Mouse (Mus musculus) left cerebral cortex, postnatal 10 days (tissue): ENCODE results near the gene Ufd1. TPM values are rescaled to one million over a fixed set of nuclear protein-coding genes. Genes with fewer than 3 reads are reported as not detected.
"Not testable (repeated sequence)": the region's sequence is repeated elsewhere in the genome, so short reads cannot be mapped to it uniquely, and the experiment has no call there.

ENCODE experiments used
- DNase-seq, 2 experiments: peaks; one replicate each; pipeline ENCODE4 v3.0.0; 2021 to 2022; ENCODE audit warnings: low spot score in 2 of 2, mixed read lengths in 1 of 2; ENCODE audit errors: extremely low spot score in 1 of 2
- intact Hi-C: fragments of 180-260 bp; cut with DNase I; formaldehyde crosslinking; loops from one replicate; pipeline ENCODE4 v1.15.1; 2025
- total RNA-seq, 2 experiments: library from RNA; stranded (reverse); gene quantifications; 2 replicates each; pipeline ENCODE4 v1.2.3; 2021

The Ufd1 gene
- total RNA-seq, 2 experiments from 2014 or later = 91.3 to 100 TPM

DNA sequence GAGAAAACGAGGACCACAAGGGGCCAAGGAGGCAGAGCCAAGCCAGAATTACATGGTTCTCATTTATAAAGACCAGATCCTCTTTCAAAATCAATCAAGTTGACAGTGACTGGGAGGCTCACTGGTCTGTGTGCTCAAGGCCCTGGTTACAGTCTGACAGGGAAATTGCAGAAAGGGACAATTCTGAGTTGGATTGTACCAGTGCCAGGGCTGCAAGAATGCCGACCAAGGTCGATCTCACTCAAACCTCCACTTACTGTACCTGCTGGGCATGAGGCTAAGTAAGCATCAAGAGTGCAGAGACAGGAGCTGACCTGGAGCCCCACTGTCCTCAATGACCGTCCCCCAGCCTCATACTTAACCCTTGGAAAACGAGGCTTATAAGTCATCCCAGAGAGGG lies 13.4 kb upstream of the Ufd1 start:
- intact Hi-C loops = loop anchor here (1.0 to 10.0 kb wide), 2 partner anchors 102 to 353 kb away; no protein-coding TSS in a partner anchor
- DNase-seq = no peak

DNA sequence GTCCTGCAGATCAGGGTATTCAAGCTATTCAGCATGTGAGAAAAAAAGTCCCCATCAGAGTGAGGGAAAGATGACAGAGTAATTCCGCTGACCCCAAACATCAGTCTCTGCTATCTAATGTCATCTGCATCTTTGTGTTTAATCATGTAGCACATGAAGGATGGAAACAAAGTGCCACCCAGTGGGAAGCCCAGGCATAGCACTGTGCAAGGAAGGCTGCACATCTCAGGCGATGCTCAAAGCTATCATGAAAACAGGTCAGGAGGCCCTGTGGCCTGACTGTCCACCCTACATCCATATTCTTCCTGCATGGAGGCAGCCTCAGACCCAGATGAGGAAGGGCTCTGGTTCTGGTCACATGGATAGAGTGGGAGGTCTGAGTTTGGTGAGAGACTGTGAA lies 12.7 kb upstream of the Ufd1 start:
- DNase-seq = peak; percentile 52 to 74
- intact Hi-C loops = loop anchor here (1.0 to 10.0 kb wide), 2 partner anchors 103 to 354 kb away; no protein-coding TSS in a partner anchor

DNA sequence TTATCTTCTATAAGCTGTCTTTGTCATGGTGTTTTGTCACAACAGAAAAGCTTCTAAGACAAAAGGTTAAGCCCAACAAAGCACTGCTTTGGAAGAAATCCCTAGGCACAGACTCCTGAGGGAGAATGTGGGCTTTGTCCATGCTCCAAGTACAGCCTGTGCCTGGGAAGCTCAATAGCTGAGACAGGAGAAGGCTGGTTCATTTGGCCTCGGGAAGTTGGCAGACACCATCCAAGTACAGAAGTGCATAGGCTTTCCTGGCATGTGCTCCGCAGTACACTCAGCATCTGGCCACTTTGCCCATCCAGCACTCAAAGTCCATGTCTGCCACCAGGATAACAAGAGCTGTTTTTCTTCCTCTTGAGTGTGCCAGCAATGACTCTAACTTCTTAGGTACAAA lies 5.8 kb upstream of the Ufd1 start:
- intact Hi-C loops = no loop called here
- DNase-seq = peak in 1 of 2 experiments; percentile 21

DNA sequence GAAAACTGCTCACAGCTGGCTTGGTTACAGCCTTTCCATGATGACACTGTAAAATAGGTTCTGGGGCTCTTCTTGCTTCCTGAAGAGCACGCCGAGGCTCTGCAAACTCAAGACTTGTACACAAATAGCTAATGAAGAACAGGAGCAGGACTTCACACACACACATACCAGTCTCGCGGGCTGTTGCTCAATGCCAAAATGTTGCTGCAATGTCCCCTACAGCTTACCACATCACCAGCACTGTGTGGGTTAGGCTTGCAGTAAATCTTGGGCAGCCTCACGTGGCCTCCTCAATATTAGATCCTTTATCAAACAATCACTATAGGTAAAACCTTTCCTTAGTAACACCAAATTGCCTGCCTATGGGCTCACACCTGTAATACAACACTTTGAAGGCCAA lies 2.6 kb upstream of the Ufd1 start:
- DNase-seq = no peak
- intact Hi-C loops = no loop called here

DNA sequence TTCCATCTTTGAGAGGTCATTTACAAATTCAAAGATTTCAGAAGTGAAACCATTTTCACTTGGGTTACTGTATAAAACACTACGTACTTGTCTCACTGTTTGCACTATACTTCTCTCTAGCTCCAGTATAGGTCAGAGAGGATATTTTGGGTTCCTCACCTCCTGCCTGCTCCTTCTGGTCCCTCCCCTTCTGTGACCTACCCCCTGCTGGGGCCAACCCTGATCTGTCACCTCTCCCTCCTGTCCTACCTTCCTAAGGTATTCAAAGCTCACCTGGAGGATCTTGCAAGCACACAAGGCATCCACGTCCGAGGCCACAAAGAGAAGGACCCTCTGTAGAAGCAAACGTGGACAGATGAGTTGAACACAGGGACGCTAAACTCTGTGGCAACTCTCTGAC lies 547 bp upstream of the Ufd1 start:
- intact Hi-C loops = loop anchor here (10.0 kb wide), 1 partner anchor 466 kb away; the partner anchor contains the start of genes Arvcf and Tango2
- DNase-seq = no peak

DNA sequence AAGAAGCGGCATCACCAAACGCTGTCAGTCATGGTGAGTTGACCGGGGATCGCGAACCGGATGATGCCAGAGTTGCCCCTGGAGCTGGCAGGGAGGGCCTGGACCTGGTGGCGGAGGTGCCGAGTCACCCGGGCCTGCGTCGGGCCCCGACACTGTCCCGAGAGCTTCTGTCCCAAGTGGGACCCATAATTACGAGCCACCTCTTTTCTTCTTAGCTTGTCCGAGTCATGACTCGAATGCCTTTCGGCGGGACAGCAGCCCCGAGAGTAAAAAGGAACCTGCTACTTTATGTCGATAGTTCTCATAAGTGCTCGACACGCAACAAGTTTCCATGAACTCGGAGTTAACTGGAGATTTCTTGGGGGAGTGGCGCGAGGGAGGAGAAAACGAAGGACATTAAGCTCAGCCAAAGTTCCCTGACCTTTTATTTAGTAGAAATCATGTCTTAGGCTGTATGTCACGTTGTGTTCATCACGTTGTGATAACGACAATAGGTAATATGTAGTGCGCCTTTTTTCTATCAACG lies 869 bp downstream of the Ufd1 start:
- intact Hi-C loops = loop anchor here (10.0 kb wide), 1 partner anchor 468 kb away; the partner anchor contains the start of genes Arvcf and Tango2
- no peak for DNase-seq

DNA sequence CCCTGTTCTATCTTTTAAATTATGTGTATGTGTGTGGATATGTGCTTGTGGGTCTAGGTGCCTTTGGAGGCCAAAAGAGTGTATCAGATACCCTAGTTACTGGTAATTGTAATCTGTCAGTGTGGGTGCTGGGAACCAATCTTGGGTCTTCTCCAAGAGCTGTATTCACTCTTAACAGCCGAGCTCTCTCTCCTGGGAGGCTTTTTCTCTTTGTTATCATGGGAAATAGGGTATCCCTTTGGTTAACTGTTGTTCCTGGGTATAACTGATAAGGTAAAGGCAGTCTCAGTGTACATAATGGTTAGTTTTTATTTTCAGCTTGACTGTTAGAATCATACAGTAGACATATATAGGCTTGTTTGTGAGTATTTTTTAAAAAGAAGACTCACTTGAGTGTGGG lies 10.8 kb downstream of the Ufd1 start:
- DNase-seq = no peak
- intact Hi-C loops = no loop called here

DNA sequence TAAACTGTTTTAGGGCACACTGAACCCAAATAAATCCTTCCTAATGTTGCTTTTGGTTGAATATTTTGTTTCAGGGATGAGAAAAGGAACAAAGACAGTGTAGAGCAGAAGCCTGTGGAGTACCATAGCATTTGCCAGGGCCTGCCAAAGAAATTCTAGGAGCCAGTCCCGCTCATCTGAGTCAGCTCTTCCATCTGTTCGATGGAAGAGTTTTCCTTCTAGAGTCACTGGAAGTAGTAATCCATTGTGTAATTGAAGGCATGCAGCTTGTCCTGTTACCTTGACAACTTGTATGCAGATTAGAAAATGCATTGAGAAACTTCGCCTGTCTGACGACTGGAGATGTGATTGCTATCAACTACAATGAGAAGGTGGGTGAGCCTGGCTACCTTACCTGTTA lies 11.3 kb downstream of the Ufd1 start:
- DNase-seq = no peak
- intact Hi-C loops = no loop called here

DNA sequence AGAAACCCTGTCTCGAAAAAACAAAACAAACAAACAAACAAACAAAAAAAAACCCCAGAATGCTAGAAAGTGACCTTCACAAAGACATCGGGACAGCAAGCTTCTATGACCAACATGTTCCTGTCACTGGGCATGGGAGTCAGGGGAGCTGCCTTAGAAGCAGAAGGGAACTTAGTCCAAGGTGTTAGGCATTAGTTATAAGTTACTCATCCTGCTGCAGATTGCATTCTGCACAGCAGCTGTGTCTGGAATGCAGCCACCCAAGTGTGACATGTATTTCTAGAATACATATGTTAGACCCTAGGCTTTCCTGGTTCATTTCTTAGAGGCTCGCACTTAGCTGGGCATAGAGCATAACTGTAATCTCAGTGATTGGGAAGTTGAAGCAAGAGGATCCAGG lies 17.1 kb downstream of the Ufd1 start:
- intact Hi-C loops = no loop called here
- no peak for DNase-seq

DNA sequence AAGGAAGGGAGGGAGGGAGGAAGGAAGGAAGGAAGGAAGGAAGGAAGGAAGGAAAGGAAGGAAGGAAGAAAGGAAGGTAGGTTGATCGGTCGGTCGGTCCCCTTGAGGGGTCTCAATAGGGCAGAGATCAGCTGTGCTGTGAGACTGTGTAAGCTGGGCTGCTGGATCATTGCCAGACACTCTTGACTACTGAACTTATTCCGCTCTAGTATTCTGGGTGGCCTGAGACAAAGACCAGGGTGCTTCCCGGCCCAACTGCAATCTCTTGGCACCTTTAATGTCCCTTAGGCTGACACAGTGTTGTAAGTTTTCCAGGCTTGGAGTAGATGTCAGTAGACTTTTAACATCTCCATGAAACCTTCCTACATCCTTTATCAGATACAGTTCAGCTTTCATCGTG lies 17.5 kb downstream of the Ufd1 start:
- no peak for DNase-seq
- intact Hi-C loops = no loop called here

DNA sequence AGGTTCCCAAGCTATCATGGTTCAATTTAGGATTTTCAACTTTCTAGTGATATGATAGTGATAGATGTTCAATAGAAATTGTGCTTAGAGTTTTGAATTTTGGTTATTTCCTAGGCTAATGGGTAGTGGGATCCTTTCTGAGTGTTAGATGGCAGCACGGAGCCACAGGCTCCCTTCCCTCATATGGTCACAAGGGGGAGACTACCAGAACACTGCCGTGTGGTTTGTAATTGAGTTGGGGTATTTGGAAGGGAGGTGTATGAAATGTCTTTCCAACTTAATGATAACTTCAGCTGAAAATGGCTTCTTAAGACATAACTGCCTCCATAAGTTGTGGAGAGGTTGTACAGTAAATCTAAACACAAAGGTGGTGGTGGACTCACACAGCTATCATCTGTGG lies 21.9 kb downstream of the Ufd1 start:
- DNase-seq = no peak
- intact Hi-C loops = no loop called here

DNA sequence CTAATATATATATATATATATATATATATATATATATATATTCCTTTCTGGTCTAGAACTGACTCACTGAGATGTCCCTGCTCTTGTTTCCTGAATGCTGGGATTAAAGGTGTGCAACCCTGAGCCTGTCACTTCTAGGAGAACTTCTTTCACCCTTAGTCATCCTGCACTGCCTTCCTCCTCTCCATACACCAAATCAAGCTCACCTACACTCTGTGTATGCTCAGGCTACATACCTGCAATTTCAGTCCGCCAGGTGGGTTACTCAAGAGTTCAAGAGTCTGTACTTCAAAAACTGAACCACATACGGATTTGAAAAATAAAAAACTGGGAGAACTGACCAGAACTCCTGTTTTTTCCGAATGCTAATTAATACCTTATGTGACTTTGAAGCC lies 24.5 kb downstream of the Ufd1 start:
- DNase-seq = no peak
- intact Hi-C loops = no loop called here

DNA sequence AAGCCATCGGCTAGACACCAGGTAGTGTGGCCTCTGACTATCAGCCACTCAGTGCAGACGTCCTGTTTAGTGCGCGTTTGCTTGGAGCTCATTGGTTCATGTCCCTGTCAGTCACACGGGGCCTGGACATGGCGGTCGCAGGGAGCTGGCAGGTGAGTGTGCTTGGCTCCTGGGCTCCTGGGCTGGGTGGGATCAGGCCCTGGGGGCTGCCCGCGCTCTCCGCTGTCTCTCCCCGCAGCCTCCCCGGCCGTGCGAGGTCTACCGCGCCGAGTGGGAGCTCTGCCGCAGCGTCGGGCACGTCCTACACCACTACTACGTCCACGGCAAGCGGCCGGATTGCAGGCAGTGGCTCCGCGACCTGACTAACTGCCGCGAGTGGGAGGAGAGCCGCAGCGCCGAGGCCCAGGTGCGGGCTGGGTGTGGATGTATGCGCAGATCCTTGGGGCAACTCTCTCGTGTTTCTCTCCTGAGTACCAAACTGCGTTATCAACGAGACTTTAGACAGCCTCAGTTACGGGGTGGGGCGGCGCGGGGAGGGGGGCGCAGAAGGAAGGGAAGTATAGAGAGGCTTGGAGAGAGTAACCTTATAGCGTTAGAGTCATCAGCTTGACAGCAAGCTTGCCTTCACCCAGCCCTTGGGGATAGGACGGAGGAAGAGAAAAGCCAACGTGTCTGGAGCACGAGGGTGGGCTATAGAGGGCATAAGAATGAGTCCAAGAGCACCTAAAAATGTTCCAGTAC lies 25.1 kb downstream of the Ufd1 start, which contains the start of the genes 2510002D24Rik and Gm28539:
2510002D24Rik (plus strand) TSS at position 111 of the 741 bp plus-strand sequence.
Gm28539 (plus strand) TSS at position 117 of the 741 bp plus-strand sequence.
- intact Hi-C loops = no loop called here

DNA sequence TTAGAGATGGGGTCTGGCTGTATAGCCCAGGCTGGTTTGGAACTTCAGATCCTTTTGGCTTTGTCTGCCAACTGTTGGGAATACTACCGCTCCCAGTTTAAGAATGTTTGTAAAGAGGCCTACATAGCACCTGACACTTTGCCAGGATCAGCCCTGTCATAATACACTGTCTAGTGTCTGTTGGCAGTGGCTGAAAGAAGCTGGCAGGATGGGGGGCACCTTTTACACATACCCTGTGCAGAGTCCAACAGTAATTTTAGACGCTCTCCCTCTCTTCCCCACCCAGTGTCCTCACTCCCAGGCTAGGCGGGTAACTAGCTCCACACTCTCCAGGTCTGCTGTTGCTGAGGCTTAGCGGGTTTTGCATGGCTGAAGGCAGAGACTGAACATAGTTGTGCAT lies 26.8 kb downstream of the Ufd1 start:
- DNase-seq = no peak

More for the DNA sequence above, 25.1 kb downstream of the Ufd1 start, which contains the start of the genes 2510002D24Rik and Gm28539:
- DNase-seq = peak; percentile 92 to 95

DNA sequence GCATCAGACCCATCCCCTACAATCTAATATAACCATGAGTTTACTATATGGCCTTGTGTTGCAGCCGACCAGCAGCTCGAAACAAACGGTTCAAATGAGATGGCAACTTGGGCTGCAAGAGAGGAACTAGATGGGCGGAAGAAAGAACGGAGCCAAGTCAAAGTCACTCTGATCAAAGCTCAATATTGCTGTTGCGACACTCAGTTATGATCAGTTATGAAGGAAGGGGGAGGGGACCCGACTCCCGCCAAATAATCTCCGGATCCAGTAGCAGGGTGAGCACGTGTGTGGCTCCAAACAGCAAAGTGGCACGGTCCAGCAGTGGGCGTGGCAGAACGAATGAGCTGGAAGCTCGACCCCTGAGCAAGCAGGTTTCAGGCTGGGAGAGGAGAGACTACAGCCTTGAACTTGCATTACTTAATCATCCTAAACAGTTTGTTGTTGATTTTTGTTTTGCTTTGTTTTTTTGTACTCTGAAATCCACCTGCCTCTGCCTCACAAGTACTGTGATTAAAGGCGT lies 34.8 kb downstream of the Ufd1 start:
- intact Hi-C loops = no loop called here
- DNase-seq = no peak

More for the DNA sequence above, 26.8 kb downstream of the Ufd1 start:
- intact Hi-C loops = no loop called here

DNA sequence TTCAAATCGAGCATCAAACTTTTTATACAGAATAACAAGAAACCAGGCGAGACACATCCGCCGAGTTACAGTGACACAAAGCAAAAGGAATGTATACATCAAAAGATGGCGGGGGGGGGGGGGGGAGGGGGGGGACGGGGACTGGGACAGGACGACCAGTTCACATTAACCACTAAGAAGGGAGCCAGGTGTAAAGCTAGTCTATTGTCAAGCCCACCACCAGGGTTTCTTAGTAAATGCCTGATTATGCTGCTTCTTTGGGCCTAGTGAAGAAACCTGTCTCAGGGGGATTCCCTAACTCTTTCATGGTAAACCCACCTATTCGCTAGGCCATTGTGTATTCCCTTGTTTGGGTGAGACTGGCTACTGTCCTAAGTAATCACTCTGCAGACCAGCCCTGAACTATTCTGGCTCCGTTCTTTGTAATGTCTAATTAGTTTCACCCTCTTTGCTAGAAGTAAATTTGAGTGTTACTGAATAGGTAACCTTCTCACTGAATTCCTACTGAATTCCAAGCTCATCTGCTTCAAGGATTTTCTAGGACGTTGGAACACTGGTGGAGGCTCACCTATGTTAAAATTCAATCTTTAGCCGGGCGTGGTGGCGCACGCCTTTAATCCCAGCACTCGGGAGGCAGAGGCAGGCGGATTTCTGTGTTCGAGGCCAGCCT lies 38.1 kb downstream of the Ufd1 start:
- intact Hi-C loops = not testable (repeated sequence)

DNA sequence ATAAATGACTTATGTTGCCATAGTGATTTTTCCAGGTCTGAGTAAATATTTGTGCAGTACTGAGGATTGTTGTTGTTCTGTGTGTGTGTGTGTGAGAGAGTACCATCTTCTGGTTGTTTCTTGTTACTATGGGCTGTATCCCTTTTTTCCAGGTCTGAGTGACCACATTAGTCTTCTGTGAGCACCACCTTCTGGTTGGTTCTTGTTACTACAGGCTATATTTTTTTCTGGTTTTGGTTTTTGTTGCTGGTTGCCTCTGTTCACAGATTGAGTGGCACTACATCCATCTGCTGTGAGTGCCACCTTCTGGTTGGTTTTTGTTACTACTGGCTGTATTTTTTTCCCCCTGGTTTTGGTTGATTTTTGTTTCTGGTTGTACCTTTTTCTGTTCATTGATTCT lies 47.0 kb downstream of the Ufd1 start:
- intact Hi-C loops = loop anchor here (5.0 kb wide), 1 partner anchor 161 kb away; no protein-coding TSS in a partner anchor
- peak in 1 of 2 experiments; percentile 56 for DNase-seq

More for the DNA sequence above, 38.1 kb downstream of the Ufd1 start:
- DNase-seq = not testable (repeated sequence)

DNA sequence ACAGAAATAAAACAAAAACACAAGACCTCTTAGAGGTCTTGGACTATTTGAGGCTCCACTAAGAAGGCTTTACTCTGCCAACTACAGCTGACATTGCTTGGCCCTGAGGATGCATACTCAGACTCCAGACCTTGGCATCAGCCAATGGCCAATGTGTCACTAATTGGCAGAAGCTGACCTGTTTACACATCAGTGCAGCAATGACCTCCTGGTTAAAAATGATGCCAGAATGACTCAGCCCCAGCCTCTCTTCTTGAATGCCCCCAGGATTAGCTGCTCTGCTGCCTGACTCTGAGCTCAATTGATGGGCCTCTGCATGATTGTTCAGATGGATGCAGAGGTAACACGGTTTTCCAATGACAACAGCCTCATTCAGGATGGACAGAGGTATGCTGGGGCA lies 48.6 kb downstream of the Ufd1 start:
- intact Hi-C loops = no loop called here
- no peak for DNase-seq

DNA sequence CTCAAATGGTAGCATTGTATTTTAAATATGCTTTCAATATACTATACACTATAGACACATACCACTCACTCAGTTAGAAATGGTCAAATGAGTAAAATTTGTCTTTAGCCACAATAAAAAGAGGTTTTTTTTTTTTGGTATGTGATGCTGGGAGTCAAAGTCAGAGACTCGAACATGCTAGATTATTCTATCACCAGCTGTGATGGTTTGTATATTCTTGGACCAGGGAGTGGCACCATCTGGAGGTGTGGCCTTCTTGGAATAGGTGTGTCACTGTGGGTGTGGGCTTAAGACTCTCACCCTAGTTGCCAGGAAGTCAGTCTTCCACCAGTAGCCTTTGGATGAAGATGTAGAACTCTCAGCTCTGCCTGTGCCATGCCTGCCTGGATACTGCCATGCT lies 58.9 kb downstream of the Ufd1 start:
- intact Hi-C loops, DNase-seq: not testable (repeated sequence)
